Mouse (Mus musculus) forebrain, embryonic 11.5 days (tissue): Measurements from ENCODE around the gene Ift74. TPM values are rescaled to one million over a fixed set of nuclear protein-coding genes. Genes with fewer than 3 reads are reported as not detected.

Experiments used
- microRNA counts: library from miRNA; unstranded; fragments of <30 nt; microRNA quantifications from one replicate; lab custom pipeline; 2015
- microRNA-seq: library from miRNA; unstranded; fragments of <30 nt; microRNA quantifications from one replicate; pipeline ENCODE4, GENCODE M21; 2016; ENCODE audit not compliant: insufficient number of aligned reads
- polyA plus RNA-seq: library from polyadenylated mRNA; unstranded; fragments of >200 nt; fragmentation: Nextera tagmentation; extraction: Ambion mirVana; gene quantifications from 2 replicates; pipeline ENCODE4 v1.2.1, GENCODE M21; 2014

Gene Ift74
- polyA plus RNA-seq, 1 experiment from 2014 or later, result 80.7 TPM

MicroRNAs within 50 kb of the gene (microRNA counts, 519-probe panel; counts per million panel counts)
- microRNA mmu-miR-872 (lab: Ali Mortazavi, UCI), result 5,085 counts per million, percentile 57 among the panel's probes with 10 or more counts

Small RNA genes lying within 50 kb of the gene (microRNA-seq; reads per million reads assigned to microRNA genes)
- gene Mir872, result 5,783 reads per million, percentile 87 among the genes with 10 or more reads in this experiment

Other genes starting within 250 kb of the Ift74 start
- gene Gm10306, start 57.9 kb upstream of the Ift74 start, polyA plus RNA-seq, result not detected in 2 replicates
- 27.2 and 31.4 TPM in 2 replicates for gene Caap1, start 57.7 kb upstream of the Ift74 start, polyA plus RNA-seq
- gene Plaa, start 11.2 kb upstream of the Ift74 start, polyA plus RNA-seq, result 94.4 and 110 TPM in 2 replicates
- 1.1 and 1.4 TPM in 2 replicates for gene Lrrc19, start 35.7 kb downstream of the Ift74 start, polyA plus RNA-seq
- gene Tek, start 124.8 kb downstream of the Ift74 start, polyA plus RNA-seq, result 9.4 and 10.4 TPM in 2 replicates